Mouse (Mus musculus): Measurements from ENCODE around the gene Atp6v1fnb.

GRCm38 (mm10) chr6:29436461-29436934, 34.7 kb upstream of the Atp6v1fnb start:
- TF ChIP-seq CTCF (conservative IDR thresholded peaks at IDR 0.05; ENCODE audit: insufficient read depth, insufficient read length, low read depth, low read length) (no peak), POLR2A (IDR thresholded peaks at IDR 0.05; ENCODE audit: low read depth, low read length) (no peak)

Data from kidney, adult 2 months (tissue).